Mouse (Mus musculus): ENCODE data around the gene Tdrd7. TPM values are rescaled to one million over a fixed set of nuclear protein-coding genes. Genes with fewer than 3 reads are reported as not detected.

Tdrd7 gene
- polyA plus RNA-seq, 1 experiment from 2014 or later = 28.9 TPM

DNA sequence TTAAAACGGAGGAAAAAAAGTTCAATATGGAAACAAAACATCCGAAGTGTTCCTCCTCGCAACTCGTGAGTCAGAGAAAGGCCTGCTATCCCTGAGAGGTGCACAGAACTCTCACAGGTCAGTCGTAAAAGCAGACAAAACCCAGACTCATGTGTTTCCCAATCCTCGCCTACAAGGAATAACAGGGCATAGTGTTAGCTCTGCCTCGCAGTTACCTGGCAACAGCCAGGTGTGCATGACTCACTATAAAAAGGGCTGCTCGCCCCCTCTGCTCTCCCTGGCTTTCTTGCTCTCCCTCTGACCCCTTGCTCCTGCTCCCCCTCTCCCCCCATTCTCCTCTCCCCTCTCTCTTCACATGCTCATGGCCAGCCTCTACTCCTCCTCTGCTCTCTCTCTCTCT, 17.4 kb upstream of the Tdrd7 start:
- Histone ChIP-seq H3K9ac (replicated peaks; ENCODE audit: low read depth) (no peak overlapping the region), H3K27me3 (replicated peaks; ENCODE audit: insufficient read depth, low read length) (no peaks in the 10 kb centered on the region), H3K4me3 (ENCODE audit: low read depth, low read length) (no peak overlapping the region), H3K4me2 (replicated peaks; ENCODE audit: low read depth, low read length) (no peak overlapping the region), H3K27ac (ENCODE audit: low read length) (no peak overlapping the region), H3K4me1 (ENCODE audit: insufficient read depth, low read depth, low read length) (0 out of 2 replicates have a peak, but pooled peaks cover 4% of the 10 kb centered on the region), H3K9me3 (ENCODE audit: low read length) (no peaks in the 10 kb centered on the region), H3K36me3 (ENCODE audit: insufficient read depth, low read length) (no peaks in the 10 kb centered on the region)
- DNase-seq (ENCODE audit: low spot score) (peak; percentile 54), ATAC-seq (peak; percentile 58)
- WGBS = 54% methylated on average over 8 of the region's 8 CpGs
- no peak for TF ChIP-seq EP300 (IDR thresholded peaks at IDR 0.05)
- TF ChIP-seq CTCF (IDR thresholded peaks at IDR 0.05) = no peak

GRCm38 (mm10) chr4:45949109-45949848, 15.9 kb upstream of the Tdrd7 start:
- no peaks in the 10 kb centered on the region for H3K27me3 ChIP-seq (replicated peaks; ENCODE audit: insufficient read depth, low read length)
- H3K36me3 ChIP-seq (ENCODE audit: insufficient read depth, low read length) = no peaks in the 10 kb centered on the region
- DNase-seq (ENCODE audit: low spot score) (peak; percentile 67), ATAC-seq (peak; percentile 79)
- H3K9me3 ChIP-seq (ENCODE audit: low read length) = no peaks in the 10 kb centered on the region
- TF ChIP-seq CTCF (IDR thresholded peaks at IDR 0.05) = no peak
- peak; percentile 96 for TF ChIP-seq EP300 (IDR thresholded peaks at IDR 0.05)
- no peak overlapping the region for H3K4me2 ChIP-seq (replicated peaks; ENCODE audit: low read depth, low read length)
- H3K9ac ChIP-seq (replicated peaks; ENCODE audit: low read depth) = no peak overlapping the region
- H3K4me3 ChIP-seq (ENCODE audit: low read depth, low read length) = no peak overlapping the region
- WGBS = 60% methylated on average over 7 of the region's 7 CpGs
- H3K4me1 ChIP-seq (ENCODE audit: insufficient read depth, low read depth, low read length) = 0 out of 2 replicates have a peak, but pooled peaks cover 4% of the 10 kb centered on the region
- peak overlapping the region; percentile 81 for H3K27ac ChIP-seq (ENCODE audit: low read length)

GRCm38 (mm10) chr4:45951830-45952229, 13.3 kb upstream of the Tdrd7 start:
- Histone ChIP-seq H3K9me3 (ENCODE audit: low read length) (no peaks in the 10 kb centered on the region), H3K4me3 (ENCODE audit: low read depth, low read length) (no peak overlapping the region), H3K27ac (ENCODE audit: low read length) (no peak overlapping the region), H3K27me3 (replicated peaks; ENCODE audit: insufficient read depth, low read length) (no peaks in the 10 kb centered on the region), H3K4me1 (ENCODE audit: insufficient read depth, low read depth, low read length) (0 out of 2 replicates have a peak, but pooled peaks cover 4% of the 10 kb centered on the region), H3K4me2 (replicated peaks; ENCODE audit: low read depth, low read length) (no peak overlapping the region), H3K9ac (replicated peaks; ENCODE audit: low read depth) (no peak overlapping the region), H3K36me3 (ENCODE audit: insufficient read depth, low read length) (no peaks in the 10 kb centered on the region)
- 95% methylated on average over 16 of the region's 18 CpGs for WGBS
- ATAC-seq = no peak
- DNase-seq (ENCODE audit: low spot score) = no peak
- TF ChIP-seq EP300 (IDR thresholded peaks at IDR 0.05) = no peak
- no peak for TF ChIP-seq CTCF (IDR thresholded peaks at IDR 0.05)

DNA sequence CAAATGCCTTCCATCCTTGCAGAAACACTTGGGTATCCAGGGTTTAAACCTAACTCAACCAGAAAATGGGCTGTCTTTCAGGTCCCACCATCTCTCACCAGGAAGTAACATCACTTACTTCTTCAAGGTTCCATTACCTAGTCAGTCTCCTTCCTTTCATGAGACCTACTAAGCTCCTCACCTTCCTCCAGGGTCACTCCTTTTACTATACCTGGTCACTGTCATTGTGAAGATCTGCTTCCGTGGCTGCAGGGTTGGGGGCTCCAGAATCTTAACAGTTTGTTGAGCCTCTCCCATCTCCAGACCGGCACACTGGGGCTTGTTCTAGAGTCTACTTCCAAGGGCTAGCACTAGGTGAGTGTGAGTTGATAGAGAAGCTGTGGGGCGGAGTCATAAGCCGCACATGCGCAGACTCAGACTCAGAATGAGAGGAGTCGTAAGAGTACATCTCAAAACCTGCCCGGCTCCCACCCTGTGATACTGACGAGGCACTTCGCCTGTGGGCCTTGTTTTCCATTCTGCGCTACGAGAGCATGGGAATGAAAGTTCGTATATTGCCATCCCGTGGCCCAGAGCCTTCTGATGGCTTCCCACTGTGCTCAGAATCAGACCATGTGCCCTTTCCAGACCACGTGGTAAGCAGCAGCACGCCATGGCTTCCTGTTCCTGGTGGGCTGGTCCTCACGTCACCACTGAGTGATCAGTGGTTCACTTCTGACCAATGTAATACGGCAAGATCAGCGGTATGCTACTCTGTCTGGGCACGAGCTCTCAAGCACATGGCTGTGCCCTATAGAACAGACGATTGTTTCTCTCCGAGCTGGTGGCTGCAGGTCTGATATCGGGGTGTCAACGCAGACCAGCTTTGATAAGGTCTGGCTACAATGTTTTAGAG, 11.9 kb upstream of the Tdrd7 start:
- no peak for ATAC-seq
- TF ChIP-seq EP300 (IDR thresholded peaks at IDR 0.05) (no peak), CTCF (IDR thresholded peaks at IDR 0.05) (no peak)
- no peaks in the 10 kb centered on the region for H3K36me3 ChIP-seq (ENCODE audit: insufficient read depth, low read length)

DNA sequence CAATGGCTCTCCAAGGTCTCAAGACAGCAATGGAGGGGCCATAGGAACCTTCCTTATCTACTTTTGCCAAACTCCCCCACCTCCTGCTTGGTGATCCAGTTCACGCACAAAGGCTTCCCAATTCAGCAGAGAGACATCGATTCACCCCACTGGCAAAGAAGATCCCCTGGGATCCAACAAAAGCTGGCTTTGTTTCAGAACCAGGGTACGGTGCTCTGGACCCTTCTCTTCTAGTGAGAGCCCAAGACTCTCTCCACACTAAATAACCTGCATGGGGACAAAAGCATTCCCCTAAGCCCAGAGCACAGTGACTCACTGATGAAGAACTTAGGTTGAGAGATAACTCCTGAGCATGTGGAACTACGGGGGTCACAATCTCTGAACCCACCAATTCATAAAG, 9.9 kb upstream of the Tdrd7 start:
- ATAC-seq = no peak

More for the DNA sequence above, 11.9 kb upstream of the Tdrd7 start:
- Histone ChIP-seq H3K4me2 (replicated peaks; ENCODE audit: low read depth, low read length) (no peak overlapping the region), H3K4me3 (ENCODE audit: low read depth, low read length) (no peak overlapping the region), H3K27ac (ENCODE audit: low read length) (no peak overlapping the region), H3K9me3 (ENCODE audit: low read length) (no peaks in the 10 kb centered on the region), H3K9ac (replicated peaks; ENCODE audit: low read depth) (no peak overlapping the region), H3K27me3 (replicated peaks; ENCODE audit: insufficient read depth, low read length) (no peaks in the 10 kb centered on the region), H3K4me1 (ENCODE audit: insufficient read depth, low read depth, low read length) (0 out of 2 replicates have a peak, but pooled peaks cover 4% of the 10 kb centered on the region)
- 85% methylated on average over 23 of the region's 23 CpGs for WGBS
- DNase-seq (ENCODE audit: low spot score) = no peak

GRCm38 (mm10) chr4:45956131-45956530, 9.0 kb upstream of the Tdrd7 start:
- no peak for TF ChIP-seq CTCF (IDR thresholded peaks at IDR 0.05)
- no peak for TF ChIP-seq EP300 (IDR thresholded peaks at IDR 0.05)
- Histone ChIP-seq H3K9ac (replicated peaks; ENCODE audit: low read depth) (no peak overlapping the region), H3K27me3 (replicated peaks; ENCODE audit: insufficient read depth, low read length) (no peaks in the 10 kb centered on the region), H3K36me3 (ENCODE audit: insufficient read depth, low read length) (no peaks in the 10 kb centered on the region), H3K27ac (ENCODE audit: low read length) (no peak overlapping the region), H3K4me2 (replicated peaks; ENCODE audit: low read depth, low read length) (no peak overlapping the region), H3K9me3 (ENCODE audit: low read length) (no peaks in the 10 kb centered on the region), H3K4me1 (ENCODE audit: insufficient read depth, low read depth, low read length) (no peaks in the 10 kb centered on the region), H3K4me3 (ENCODE audit: low read depth, low read length) (no peak overlapping the region)
- DNase-seq (ENCODE audit: low spot score) (no peak), ATAC-seq (no peak)
- 92% methylated on average over 8 of the region's 8 CpGs for WGBS

More for the DNA sequence above, 9.9 kb upstream of the Tdrd7 start:
- H3K4me2 ChIP-seq (replicated peaks; ENCODE audit: low read depth, low read length) = no peak overlapping the region
- no peaks in the 10 kb centered on the region for H3K36me3 ChIP-seq (ENCODE audit: insufficient read depth, low read length)
- TF ChIP-seq EP300 (IDR thresholded peaks at IDR 0.05) (no peak), CTCF (IDR thresholded peaks at IDR 0.05) (no peak)
- no peak overlapping the region for H3K4me3 ChIP-seq (ENCODE audit: low read depth, low read length)
- H3K9me3 ChIP-seq (ENCODE audit: low read length) = no peaks in the 10 kb centered on the region
- 85% methylated on average over 4 of the region's 4 CpGs for WGBS
- H3K27ac ChIP-seq (ENCODE audit: low read length) = no peak overlapping the region
- H3K4me1 ChIP-seq (ENCODE audit: insufficient read depth, low read depth, low read length) = 0 out of 2 replicates have a peak, but pooled peaks cover under 1% of the 10 kb centered on the region
- no peak overlapping the region for H3K9ac ChIP-seq (replicated peaks; ENCODE audit: low read depth)
- no peaks in the 10 kb centered on the region for H3K27me3 ChIP-seq (replicated peaks; ENCODE audit: insufficient read depth, low read length)
- DNase-seq (ENCODE audit: low spot score) = no peak

Data from lung, postnatal 0 days (tissue).